Mouse (Mus musculus): ENCODE results near the gene Hacd3. TPM values are rescaled to one million over a fixed set of nuclear protein-coding genes. Genes with fewer than 3 reads are reported as not detected.

The Hacd3 gene
- total RNA-seq (2014; rRNA removed; ENCODE audit: low replicate concordance) (24.6 and 37.4 TPM in 2 replicates), polyA plus RNA-seq (2015; fragmentation: Nextera tagmentation; extraction: Ambion mirVana) (35.8 and 37.4 TPM in 2 replicates)

GRCm38 (mm10) chr9:65020991-65021886 lies at the start of gene Hacd3:
Gene Hacd3, minus strand, starts transcription at chr9:65021693.
- Histone ChIP-seq H3K27ac (ENCODE audit: low read depth) (peak within 1 kb of the TSS; percentile 76), H3K4me2 (ENCODE audit: low read depth, low read length) (peak within 1 kb of the TSS; percentile 76), H3K27me3 (ENCODE audit: control insufficient read depth, insufficient read depth, low read length) (no peaks in the 10 kb centered on the region), H3K9me3 (replicated peaks; ENCODE audit: control insufficient read depth, low read length) (no peaks in the 10 kb centered on the region), H3K36me3 (replicated peaks; ENCODE audit: control insufficient read depth, insufficient read depth, low read length) (no peaks in the 10 kb centered on the region), H3K9ac (replicated peaks; ENCODE audit: low read depth, low read length) (peak within 1 kb of the TSS; percentile 80), H3K4me1 (ENCODE audit: control insufficient read depth, insufficient read depth) (peaks cover 12% of the 10 kb centered on the region), H3K4me3 (ENCODE audit: low read depth, low read length) (peak within 1 kb of the TSS; percentile 75)
- WGBS: under 1% methylated on average over 73 of the region's 81 CpGs
- DNase-seq (ENCODE audit: low spot score) (peak; percentile 92), ATAC-seq (ENCODE audit: insufficient read depth, low read depth) (peak; percentile 94)
- TF ChIP-seq CTCF (IDR thresholded peaks at IDR 0.05; ENCODE audit: low read depth): no peak
- TF ChIP-seq EP300 (IDR thresholded peaks at IDR 0.05; ENCODE audit: low read depth): no peak

GRCm38 (mm10) chr9:65070587-65070986 lies 49.1 kb upstream of the Hacd3 start:
- 79% methylated on average over 3 of the region's 3 CpGs for WGBS
- Histone ChIP-seq H3K9me3 (replicated peaks; ENCODE audit: control insufficient read depth, low read length) (no peaks in the 10 kb centered on the region), H3K27ac (ENCODE audit: low read depth) (no peak overlapping the region), H3K27me3 (ENCODE audit: control insufficient read depth, insufficient read depth, low read length) (no peaks in the 10 kb centered on the region), H3K9ac (replicated peaks; ENCODE audit: low read depth, low read length) (no peak overlapping the region), H3K4me1 (ENCODE audit: control insufficient read depth, insufficient read depth) (no peaks in the 10 kb centered on the region), H3K4me2 (ENCODE audit: low read depth, low read length) (no peak overlapping the region), H3K4me3 (ENCODE audit: low read depth, low read length) (no peak overlapping the region), H3K36me3 (replicated peaks; ENCODE audit: control insufficient read depth, insufficient read depth, low read length) (peaks cover 63% of the 10 kb centered on the region)
- no peak for ATAC-seq (ENCODE audit: insufficient read depth, low read depth)
- TF ChIP-seq EP300 (IDR thresholded peaks at IDR 0.05; ENCODE audit: low read depth) (no peak), CTCF (IDR thresholded peaks at IDR 0.05; ENCODE audit: low read depth) (no peak)
- DNase-seq (ENCODE audit: low spot score): no peak

GRCm38 (mm10) chr9:65064251-65064650 lies 42.8 kb upstream of the Hacd3 start:
- Histone ChIP-seq H3K9me3 (replicated peaks; ENCODE audit: control insufficient read depth, low read length) (no peaks in the 10 kb centered on the region), H3K4me1 (ENCODE audit: control insufficient read depth, insufficient read depth) (no peaks in the 10 kb centered on the region), H3K4me3 (ENCODE audit: low read depth, low read length) (no peak overlapping the region), H3K9ac (replicated peaks; ENCODE audit: low read depth, low read length) (no peak overlapping the region), H3K27ac (ENCODE audit: low read depth) (no peak overlapping the region), H3K36me3 (replicated peaks; ENCODE audit: control insufficient read depth, insufficient read depth, low read length) (peaks cover 80% of the 10 kb centered on the region), H3K4me2 (ENCODE audit: low read depth, low read length) (no peak overlapping the region), H3K27me3 (ENCODE audit: control insufficient read depth, insufficient read depth, low read length) (no peaks in the 10 kb centered on the region)
- DNase-seq (ENCODE audit: low spot score) (no peak), ATAC-seq (ENCODE audit: insufficient read depth, low read depth) (no peak)
- TF ChIP-seq EP300 (IDR thresholded peaks at IDR 0.05; ENCODE audit: low read depth): no peak
- TF ChIP-seq CTCF (IDR thresholded peaks at IDR 0.05; ENCODE audit: low read depth): no peak
- 93% methylated on average over 7 of the region's 7 CpGs for WGBS

- no peak for DNase-seq (ENCODE audit: low spot score)
- H3K4me1 ChIP-seq (ENCODE audit: control insufficient read depth, insufficient read depth): no peaks in the 10 kb centered on the region
- no peaks in the 10 kb centered on the region for H3K27me3 ChIP-seq (ENCODE audit: control insufficient read depth, insufficient read depth, low read length)
- WGBS: 96% methylated on average over 3 of the region's 3 CpGs
- H3K4me2 ChIP-seq (ENCODE audit: low read depth, low read length): no peak overlapping the region
- H3K36me3 ChIP-seq (replicated peaks; ENCODE audit: control insufficient read depth, insufficient read depth, low read length): peaks cover 92% of the 10 kb centered on the region
- no peaks in the 10 kb centered on the region for H3K9me3 ChIP-seq (replicated peaks; ENCODE audit: control insufficient read depth, low read length)
- H3K27ac ChIP-seq (ENCODE audit: low read depth): no peak overlapping the region
- H3K4me3 ChIP-seq (ENCODE audit: low read depth, low read length): no peak overlapping the region
- TF ChIP-seq CTCF (IDR thresholded peaks at IDR 0.05; ENCODE audit: low read depth) (no peak), EP300 (IDR thresholded peaks at IDR 0.05; ENCODE audit: low read depth) (no peak)
- ATAC-seq (ENCODE audit: insufficient read depth, low read depth): no peak
- no peak overlapping the region for H3K9ac ChIP-seq (replicated peaks; ENCODE audit: low read depth, low read length)
Measured at GRCm38 (mm10) chr9:65050981-65051380, 29.5 kb upstream of the Hacd3 start.

- no peak overlapping the region for H3K4me2 ChIP-seq (ENCODE audit: low read depth, low read length)
- no peak overlapping the region for H3K4me3 ChIP-seq (ENCODE audit: low read depth, low read length)
- TF ChIP-seq EP300 (IDR thresholded peaks at IDR 0.05; ENCODE audit: low read depth): no peak
- no peak for TF ChIP-seq CTCF (IDR thresholded peaks at IDR 0.05; ENCODE audit: low read depth)
- ATAC-seq (ENCODE audit: insufficient read depth, low read depth) (no peak), DNase-seq (ENCODE audit: low spot score) (no peak)
- no peak overlapping the region for H3K9ac ChIP-seq (replicated peaks; ENCODE audit: low read depth, low read length)
- peaks cover 90% of the 10 kb centered on the region for H3K36me3 ChIP-seq (replicated peaks; ENCODE audit: control insufficient read depth, insufficient read depth, low read length)
- no peak overlapping the region for H3K27ac ChIP-seq (ENCODE audit: low read depth)
- H3K27me3 ChIP-seq (ENCODE audit: control insufficient read depth, insufficient read depth, low read length): no peaks in the 10 kb centered on the region
- no peaks in the 10 kb centered on the region for H3K4me1 ChIP-seq (ENCODE audit: control insufficient read depth, insufficient read depth)
- H3K9me3 ChIP-seq (replicated peaks; ENCODE audit: control insufficient read depth, low read length): no peaks in the 10 kb centered on the region
- 81% methylated on average over 5 of the region's 5 CpGs for WGBS
Measured at GRCm38 (mm10) chr9:65049422-65049821, 27.9 kb upstream of the Hacd3 start.

Measured in heart, postnatal 0 days (tissue).